Mouse (Mus musculus): ENCODE data around the gene Nbeal1. TPM values are rescaled to one million over a fixed set of nuclear protein-coding genes. Genes with fewer than 3 reads are reported as not detected.

The Nbeal1 gene
- polyA plus RNA-seq (2014; fragmentation: Illumina TruSeq; extraction: RNeasy Lipid Tissue Mini Kit (QIAGEN cat#74804); ENCODE audit: low replicate concordance): 34.1 TPM

GRCm38 (mm10) chr1:60179932-60180783 lies at the start of gene Nbeal1:
Gene Nbeal1 (plus strand): TSS chr1:60180599.

GRCm38 (mm10) chr1:60342808-60343629 lies 162.6 kb downstream of the Nbeal1 start, which contains the start of gene Cyp20a1:
Gene Cyp20a1 (plus strand): TSS chr1:60343323.

Other genes with a start within 250 kb of the Nbeal1 start
- 0.45 TPM for gene Ica1l, start 137.4 kb upstream of the Nbeal1 start, polyA plus RNA-seq (2014; fragmentation: Illumina TruSeq; extraction: RNeasy Lipid Tissue Mini Kit (QIAGEN cat#74804); ENCODE audit: low replicate concordance)
- 8.3 TPM for gene Carf, start 82.4 kb upstream of the Nbeal1 start, polyA plus RNA-seq (2014; fragmentation: Illumina TruSeq; extraction: RNeasy Lipid Tissue Mini Kit (QIAGEN cat#74804); ENCODE audit: low replicate concordance)
- 8.1 TPM for gene Wdr12, start 82.0 kb upstream of the Nbeal1 start, polyA plus RNA-seq (2014; fragmentation: Illumina TruSeq; extraction: RNeasy Lipid Tissue Mini Kit (QIAGEN cat#74804); ENCODE audit: low replicate concordance)
- gene Cyp20a1, start 162.7 kb downstream of the Nbeal1 start, polyA plus RNA-seq (2014; fragmentation: Illumina TruSeq; extraction: RNeasy Lipid Tissue Mini Kit (QIAGEN cat#74804); ENCODE audit: low replicate concordance): 11.5 TPM
- 5.0 TPM for gene Abi2, start 229.0 kb downstream of the Nbeal1 start, polyA plus RNA-seq (2014; fragmentation: Illumina TruSeq; extraction: RNeasy Lipid Tissue Mini Kit (QIAGEN cat#74804); ENCODE audit: low replicate concordance)

Data from small intestine, adult 10 weeks (tissue).